Mouse (Mus musculus): Measurements from ENCODE around the gene Rfx7. TPM values are rescaled to one million over a fixed set of nuclear protein-coding genes. Genes with fewer than 3 reads are reported as not detected.
A peak's percentile ranks its signal among the peaks of the same experiment; 100 is the strongest.

Rfx7 gene
- total and polyA plus RNA-seq, 2 experiments from 2014 or later = 12.2 to 48.2 TPM

DNA sequence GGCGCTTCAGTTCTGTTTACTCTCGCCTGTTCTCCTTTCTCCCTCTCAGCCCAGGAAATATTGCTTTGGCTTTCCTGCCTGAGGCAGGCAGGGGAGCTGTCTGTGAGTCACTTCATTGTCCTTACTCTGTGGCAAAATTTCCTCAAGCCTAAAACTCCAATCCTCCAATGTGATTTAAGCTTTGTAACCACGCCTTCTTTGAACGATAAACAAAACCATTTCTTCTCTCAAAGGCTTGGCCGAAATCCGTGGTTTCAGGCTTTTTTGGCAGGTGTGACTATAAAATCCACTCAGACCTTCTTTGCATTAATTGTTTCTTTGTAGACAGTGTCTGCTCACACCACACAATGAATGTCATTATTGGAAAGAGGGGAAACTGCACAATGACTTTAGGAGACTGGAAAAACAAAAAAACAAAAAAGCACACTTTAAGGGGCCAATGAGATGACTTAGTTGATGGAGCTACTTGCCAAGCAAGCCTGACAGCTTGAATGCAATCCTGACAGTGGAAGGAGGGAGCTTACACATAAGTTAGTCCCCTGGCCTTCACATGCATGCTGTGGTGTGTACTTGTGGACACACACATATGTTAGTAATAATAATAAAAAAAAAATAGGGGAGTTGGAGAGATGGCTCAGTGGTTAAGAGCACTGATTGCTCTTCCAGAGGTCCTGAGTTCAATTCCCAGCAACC, 112.5 kb downstream of the Rfx7 start:
- no peaks in the 10 kb centered on the region; the same call in 1 of the 2 replicates for H3K4me1 ChIP-seq (ENCODE audit: insufficient read depth, low read length)
- H3K9me3 ChIP-seq (ENCODE audit: low read length) = no peaks in the 10 kb centered on the region
- TF ChIP-seq CTCF (IDR thresholded peaks at IDR 0.05) = no peak
- H3K4me2 ChIP-seq (ENCODE audit: low read depth, low read length, poor library complexity, severe bottlenecking) = no peak overlapping the region
- WGBS = 34% methylated on average over 6 of the region's 6 CpGs
- no peaks in the 10 kb centered on the region for H3K27me3 ChIP-seq (ENCODE audit: insufficient read depth, low read length)
- H3K9ac ChIP-seq (replicated peaks; ENCODE audit: low read length, poor library complexity, severe bottlenecking) = no peak overlapping the region
- no peak for DNase-seq (ENCODE audit: low spot score)
- 0 out of 2 replicates have a peak overlapping the region, but pooled peaks have one; percentile 9 for H3K27ac ChIP-seq (ENCODE audit: low read depth, low read length)
- ATAC-seq (ENCODE audit: low FRiP score) = no peak
- H3K4me3 ChIP-seq (ENCODE audit: low read depth, low read length) = no peak overlapping the region
- no peaks in the 10 kb centered on the region for H3K36me3 ChIP-seq (ENCODE audit: insufficient read depth, low read length)

GRCm38 (mm10) chr9:72649781-72650180, 117.7 kb downstream of the Rfx7 start:
- Histone ChIP-seq H3K4me2 (ENCODE audit: low read depth, low read length, poor library complexity, severe bottlenecking) (no peak overlapping the region), H3K4me3 (ENCODE audit: low read depth, low read length) (no peak overlapping the region), H3K4me1 (ENCODE audit: insufficient read depth, low read length) (no peaks in the 10 kb centered on the region), H3K9ac (replicated peaks; ENCODE audit: low read length, poor library complexity, severe bottlenecking) (no peak overlapping the region), H3K9me3 (ENCODE audit: low read length) (no peaks in the 10 kb centered on the region), H3K27me3 (ENCODE audit: insufficient read depth, low read length) (no peaks in the 10 kb centered on the region), H3K36me3 (ENCODE audit: insufficient read depth, low read length) (no peaks in the 10 kb centered on the region), H3K27ac (ENCODE audit: low read depth, low read length) (no peak overlapping the region)
- no peak for TF ChIP-seq CTCF (IDR thresholded peaks at IDR 0.05)
- 76% methylated on average over 2 of the region's 2 CpGs for WGBS
- DNase-seq (ENCODE audit: low spot score) (no peak), ATAC-seq (ENCODE audit: low FRiP score) (no peak)

- WGBS = 17% methylated on average over 8 of the region's 8 CpGs
- no peak overlapping the region for H3K27ac ChIP-seq (ENCODE audit: low read depth, low read length)
- no peak overlapping the region for H3K4me2 ChIP-seq (ENCODE audit: low read depth, low read length, poor library complexity, severe bottlenecking)
- no peaks in the 10 kb centered on the region for H3K36me3 ChIP-seq (ENCODE audit: insufficient read depth, low read length)
- H3K27me3 ChIP-seq (ENCODE audit: insufficient read depth, low read length) = no peaks in the 10 kb centered on the region
- H3K4me1 ChIP-seq (ENCODE audit: insufficient read depth, low read length) = no peaks in the 10 kb centered on the region
- no peaks in the 10 kb centered on the region for H3K9me3 ChIP-seq (ENCODE audit: low read length)
- TF ChIP-seq CTCF (IDR thresholded peaks at IDR 0.05) = no peak
- no peak overlapping the region for H3K4me3 ChIP-seq (ENCODE audit: low read depth, low read length)
- no peak overlapping the region for H3K9ac ChIP-seq (replicated peaks; ENCODE audit: low read length, poor library complexity, severe bottlenecking)
- no peak for ATAC-seq (ENCODE audit: low FRiP score)
- peak; percentile 10 for DNase-seq (ENCODE audit: low spot score)
Measured at GRCm38 (mm10) chr9:72652961-72653360, 120.9 kb downstream of the Rfx7 start.

DNA sequence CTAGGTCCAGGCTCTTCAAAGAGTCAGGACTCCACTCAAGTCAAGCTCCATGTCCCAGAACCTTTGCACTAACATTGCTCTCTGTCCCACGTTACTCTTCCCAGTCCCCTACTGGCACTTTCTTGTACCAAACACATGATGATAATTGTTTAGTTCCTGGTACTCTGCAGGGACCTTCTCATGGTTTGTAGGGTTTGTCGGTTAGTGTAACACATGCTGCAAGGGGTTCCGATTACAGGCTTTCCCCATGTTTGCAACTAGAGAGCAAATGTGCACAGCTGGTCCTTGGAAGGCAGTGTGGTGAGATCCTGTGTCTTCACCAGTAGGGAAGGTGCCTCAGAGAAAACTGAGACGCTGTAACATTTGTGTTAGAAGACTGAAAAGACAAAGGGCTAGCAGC, 121.5 kb downstream of the Rfx7 start:
- Histone ChIP-seq H3K4me3 (ENCODE audit: low read depth, low read length) (no peak overlapping the region), H3K9ac (replicated peaks; ENCODE audit: low read length, poor library complexity, severe bottlenecking) (no peak overlapping the region), H3K4me2 (ENCODE audit: low read depth, low read length, poor library complexity, severe bottlenecking) (no peak overlapping the region), H3K27ac (ENCODE audit: low read depth, low read length) (no peak overlapping the region), H3K36me3 (ENCODE audit: insufficient read depth, low read length) (no peaks in the 10 kb centered on the region), H3K4me1 (ENCODE audit: insufficient read depth, low read length) (no peaks in the 10 kb centered on the region), H3K9me3 (ENCODE audit: low read length) (no peaks in the 10 kb centered on the region), H3K27me3 (ENCODE audit: insufficient read depth, low read length) (no peaks in the 10 kb centered on the region)
- TF ChIP-seq CTCF (IDR thresholded peaks at IDR 0.05) = no peak
- ATAC-seq (ENCODE audit: low FRiP score) = no peak
- 50% methylated on average over 4 of the region's 4 CpGs for WGBS
- DNase-seq (ENCODE audit: low spot score) = no peak

DNA sequence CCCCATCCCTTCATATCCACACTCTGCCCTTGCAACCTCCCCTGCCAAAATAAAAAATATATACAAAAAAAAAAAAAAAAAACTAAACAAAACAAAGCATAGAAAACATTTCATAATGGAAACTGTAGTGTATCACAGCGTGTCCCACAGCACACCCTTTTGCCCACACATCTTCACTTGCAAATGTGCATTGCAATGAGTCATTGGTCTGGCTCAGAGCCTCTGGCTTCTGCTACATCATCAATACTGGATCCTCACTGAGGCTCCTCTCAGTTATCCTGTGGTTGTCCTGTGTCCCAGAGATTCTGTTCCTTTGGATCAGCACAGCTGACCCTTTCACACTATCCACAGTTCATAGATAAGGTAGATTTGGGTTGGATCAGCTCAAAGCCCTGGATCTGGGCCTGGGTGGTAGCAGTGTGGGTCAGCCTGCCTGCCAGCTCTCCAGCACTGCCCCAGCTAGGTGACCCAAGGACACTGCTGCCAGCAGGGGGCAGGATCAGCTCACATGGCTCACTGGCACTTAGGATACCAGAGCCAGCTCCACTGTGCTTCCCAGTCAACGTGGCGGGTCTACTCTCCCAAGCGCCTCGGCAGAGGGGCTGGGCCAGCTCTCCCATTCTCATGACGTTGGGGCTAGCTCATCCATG, 122.7 kb downstream of the Rfx7 start:
- TF ChIP-seq CTCF (IDR thresholded peaks at IDR 0.05) = peak; percentile 50
- ATAC-seq (ENCODE audit: low FRiP score) = no peak
- peak; percentile 12 for DNase-seq (ENCODE audit: low spot score)
- H3K4me3 ChIP-seq (ENCODE audit: low read depth, low read length) = no peak overlapping the region
- WGBS = 60% methylated on average over 6 of the region's 6 CpGs
- H3K4me2 ChIP-seq (ENCODE audit: low read depth, low read length, poor library complexity, severe bottlenecking) = no peak overlapping the region
- H3K4me1 ChIP-seq (ENCODE audit: insufficient read depth, low read length) = no peaks in the 10 kb centered on the region
- no peaks in the 10 kb centered on the region for H3K9me3 ChIP-seq (ENCODE audit: low read length)
- no peak overlapping the region for H3K27ac ChIP-seq (ENCODE audit: low read depth, low read length)
- no peaks in the 10 kb centered on the region for H3K36me3 ChIP-seq (ENCODE audit: insufficient read depth, low read length)
- H3K9ac ChIP-seq (replicated peaks; ENCODE audit: low read length, poor library complexity, severe bottlenecking) = no peak overlapping the region
- no peaks in the 10 kb centered on the region for H3K27me3 ChIP-seq (ENCODE audit: insufficient read depth, low read length)

DNA sequence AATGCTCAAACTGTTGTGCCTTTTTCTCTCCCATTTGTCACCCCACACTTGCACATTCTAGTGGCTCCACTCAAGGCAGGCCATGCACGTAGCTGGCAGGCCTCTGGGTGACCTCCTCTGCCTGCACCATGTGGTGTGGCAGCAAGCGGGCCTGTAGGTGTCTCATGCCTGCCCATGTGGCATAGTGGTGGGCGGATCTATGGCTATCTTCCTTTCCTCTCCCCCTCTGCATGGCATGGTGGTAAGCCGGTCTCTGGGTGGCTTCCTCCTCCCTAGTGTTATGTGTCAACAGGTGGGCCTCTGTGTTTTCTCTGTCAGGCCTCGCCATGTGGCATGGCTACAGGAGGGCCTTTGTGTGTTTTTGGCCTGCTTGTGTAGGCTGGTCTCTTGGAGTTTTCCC, 123.6 kb downstream of the Rfx7 start:
- Histone ChIP-seq H3K27ac (ENCODE audit: low read depth, low read length) (no peak overlapping the region), H3K9me3 (ENCODE audit: low read length) (no peaks in the 10 kb centered on the region), H3K9ac (replicated peaks; ENCODE audit: low read length, poor library complexity, severe bottlenecking) (no peak overlapping the region), H3K4me3 (ENCODE audit: low read depth, low read length) (no peak overlapping the region), H3K36me3 (ENCODE audit: insufficient read depth, low read length) (no peaks in the 10 kb centered on the region), H3K27me3 (ENCODE audit: insufficient read depth, low read length) (no peaks in the 10 kb centered on the region), H3K4me1 (ENCODE audit: insufficient read depth, low read length) (no peaks in the 10 kb centered on the region), H3K4me2 (ENCODE audit: low read depth, low read length, poor library complexity, severe bottlenecking) (no peak overlapping the region)
- DNase-seq (ENCODE audit: low spot score) (no peak), ATAC-seq (ENCODE audit: low FRiP score) (no peak)
- WGBS = 82% methylated on average over 5 of the region's 5 CpGs
- no peak for TF ChIP-seq CTCF (IDR thresholded peaks at IDR 0.05)

Measured in midbrain, postnatal 0 days (tissue).